Mouse (Mus musculus): ENCODE measurements at regions not wholly inside any gene's neighbourhood (a gene's known extent, or its start where the extent isn't known, plus 50 kb on each side); places are given as distances from the start of the nearest gene placed in this dataset.
"Not testable (repeated sequence)": the region's sequence is repeated elsewhere in the genome, so short reads cannot be mapped to it uniquely, and the experiment has no call there.

- no peaks in the 10 kb centered on the region for H3K79me2 ChIP-seq (ENCODE audit: inconsistent target)
- WGBS (ENCODE audit: missing documents) = 86% methylated on average over 4 of the region's 4 CpGs
- H3K27ac ChIP-seq = no peak overlapping the region
- no peaks in the 10 kb centered on the region for H3K36me3 ChIP-seq (ENCODE audit: inconsistent target)
- no peak overlapping the region for H3K4me3 ChIP-seq (ENCODE audit: inconsistent target)
Observed at GRCm38 (mm10) chr13:45130516-45131249, 52.2 kb downstream of the Gm9817 start.

- H3K27ac ChIP-seq = no peak overlapping the region
- no peaks in the 10 kb centered on the region for H3K79me2 ChIP-seq (ENCODE audit: inconsistent target)
- H3K4me3 ChIP-seq (ENCODE audit: inconsistent target) = no peak overlapping the region
- WGBS (ENCODE audit: missing documents) = 34% methylated on average over 2 of the region's 2 CpGs
- H3K36me3 ChIP-seq (ENCODE audit: inconsistent target) = no peaks in the 10 kb centered on the region
Observed at GRCm38 (mm10) chr13:45140616-45141015, 62.1 kb downstream of the Gm9817 start.

- WGBS (ENCODE audit: missing documents) = 26% methylated on average over 6 of the region's 6 CpGs
- Histone ChIP-seq H3K36me3 (ENCODE audit: inconsistent target) (no peaks in the 10 kb centered on the region), H3K4me3 (ENCODE audit: inconsistent target) (no peak overlapping the region), H3K79me2 (ENCODE audit: inconsistent target) (no peaks in the 10 kb centered on the region), H3K27ac (no peak overlapping the region)
Observed at GRCm38 (mm10) chr13:45145129-45145528, 66.6 kb downstream of the Gm9817 start.

- Histone ChIP-seq H3K36me3 (ENCODE audit: inconsistent target) (no peaks in the 10 kb centered on the region), H3K27ac (no peak overlapping the region), H3K4me3 (ENCODE audit: inconsistent target) (no peak overlapping the region), H3K79me2 (ENCODE audit: inconsistent target) (no peaks in the 10 kb centered on the region)
- WGBS (ENCODE audit: missing documents) = 95% methylated on average over 3 of the region's 3 CpGs
Observed at GRCm38 (mm10) chr13:45156223-45156622, 77.7 kb downstream of the Gm9817 start.

- Histone ChIP-seq H3K36me3 (ENCODE audit: inconsistent target) (no peaks in the 10 kb centered on the region), H3K27ac (no peak overlapping the region), H3K4me3 (ENCODE audit: inconsistent target) (no peak overlapping the region), H3K79me2 (ENCODE audit: inconsistent target) (no peaks in the 10 kb centered on the region)
- WGBS (ENCODE audit: missing documents) = 88% methylated on average over 2 of the region's 2 CpGs
Observed at GRCm38 (mm10) chr13:45156982-45157381, 78.5 kb downstream of the Gm9817 start.

- Histone ChIP-seq H3K27ac (no peak overlapping the region), H3K36me3 (ENCODE audit: inconsistent target) (no peaks in the 10 kb centered on the region), H3K79me2 (ENCODE audit: inconsistent target) (no peaks in the 10 kb centered on the region), H3K4me3 (ENCODE audit: inconsistent target) (no peak overlapping the region)
- WGBS (ENCODE audit: missing documents) = 96% methylated on average over 5 of the region's 5 CpGs
Observed at GRCm38 (mm10) chr13:45160281-45160680, 81.8 kb downstream of the Gm9817 start.

- Histone ChIP-seq H3K79me2 (ENCODE audit: inconsistent target) (no peaks in the 10 kb centered on the region), H3K36me3 (ENCODE audit: inconsistent target) (no peaks in the 10 kb centered on the region), H3K27ac (no peak overlapping the region), H3K4me3 (ENCODE audit: inconsistent target) (no peak overlapping the region)
- 89% methylated on average over 6 of the region's 6 CpGs for WGBS (ENCODE audit: missing documents)
Observed at GRCm38 (mm10) chr13:45164001-45164778, 85.7 kb downstream of the Gm9817 start.

- 95% methylated on average over 2 of the region's 3 CpGs for WGBS (ENCODE audit: missing documents)
- no peak overlapping the region for H3K4me3 ChIP-seq (ENCODE audit: inconsistent target)
Observed at GRCm38 (mm10) chr13:45165159-45165558, 86.7 kb downstream of the Gm9817 start.

GRCm38 (mm10) chr13:45169716-45170115 is 91.2 kb downstream of the Gm9817 start:
- H3K27ac ChIP-seq = no peak overlapping the region
- H3K36me3 ChIP-seq (ENCODE audit: inconsistent target) = no peaks in the 10 kb centered on the region
- H3K4me3 ChIP-seq (ENCODE audit: inconsistent target) = no peak overlapping the region
- no peaks in the 10 kb centered on the region for H3K79me2 ChIP-seq (ENCODE audit: inconsistent target)

More at GRCm38 (mm10) chr13:45165159-45165558, 86.7 kb downstream of the Gm9817 start:
- H3K27ac ChIP-seq = no peak overlapping the region
- no peaks in the 10 kb centered on the region for H3K79me2 ChIP-seq (ENCODE audit: inconsistent target)
- H3K36me3 ChIP-seq (ENCODE audit: inconsistent target) = no peaks in the 10 kb centered on the region

GRCm38 (mm10) chr13:45173139-45173538 is 94.6 kb downstream of the Gm9817 start:
- 98% methylated on average over 9 of the region's 9 CpGs for WGBS (ENCODE audit: missing documents)
- Histone ChIP-seq H3K4me3 (ENCODE audit: inconsistent target) (no peak overlapping the region), H3K27ac (no peak overlapping the region), H3K79me2 (ENCODE audit: inconsistent target) (no peaks in the 10 kb centered on the region), H3K36me3 (ENCODE audit: inconsistent target) (no peaks in the 10 kb centered on the region)

GRCm38 (mm10) chr13:45175711-45176205 is 97.3 kb downstream of the Gm9817 start:
- WGBS (ENCODE audit: missing documents) = 93% methylated on average over 3 of the region's 3 CpGs
- H3K4me3 ChIP-seq (ENCODE audit: inconsistent target); H3K36me3 ChIP-seq (ENCODE audit: inconsistent target); H3K79me2 ChIP-seq (ENCODE audit: inconsistent target); H3K27ac ChIP-seq: not testable (repeated sequence)

- no peaks in the 10 kb centered on the region for H3K79me2 ChIP-seq (ENCODE audit: inconsistent target)
- no peak overlapping the region for H3K27ac ChIP-seq
- 67% methylated on average over 1 of the region's 1 CpGs for WGBS (ENCODE audit: missing documents)
- no peak overlapping the region for H3K4me3 ChIP-seq (ENCODE audit: inconsistent target)
- H3K36me3 ChIP-seq (ENCODE audit: inconsistent target) = no peaks in the 10 kb centered on the region
Observed at GRCm38 (mm10) chr13:45181529-45182230, 103.2 kb downstream of the Gm9817 start.

GRCm38 (mm10) chr13:45189389-45189788 is 110.9 kb downstream of the Gm9817 start:
- Histone ChIP-seq H3K4me3 (ENCODE audit: inconsistent target) (no peak overlapping the region), H3K79me2 (ENCODE audit: inconsistent target) (no peaks in the 10 kb centered on the region), H3K36me3 (ENCODE audit: inconsistent target) (no peaks in the 10 kb centered on the region), H3K27ac (no peak overlapping the region)
- whole genome bisulfite sequencing (ENCODE audit: missing documents) = 90% methylated on average over 6 of the region's 6 CpGs

GRCm38 (mm10) chr13:45190151-45190550 is 111.7 kb downstream of the Gm9817 start:
- Histone ChIP-seq H3K79me2 (ENCODE audit: inconsistent target) (no peaks in the 10 kb centered on the region), H3K36me3 (ENCODE audit: inconsistent target) (no peaks in the 10 kb centered on the region), H3K4me3 (ENCODE audit: inconsistent target) (no peak overlapping the region), H3K27ac (no peak overlapping the region)
- 94% methylated on average over 4 of the region's 4 CpGs for WGBS (ENCODE audit: missing documents)

GRCm38 (mm10) chr13:45192079-45192478 is 113.6 kb downstream of the Gm9817 start:
- Histone ChIP-seq H3K27ac (no peak overlapping the region), H3K79me2 (ENCODE audit: inconsistent target) (no peaks in the 10 kb centered on the region), H3K4me3 (ENCODE audit: inconsistent target) (no peak overlapping the region), H3K36me3 (ENCODE audit: inconsistent target) (no peaks in the 10 kb centered on the region)
- WGBS (ENCODE audit: missing documents) = 80% methylated on average over 5 of the region's 8 CpGs
